Mouse (Mus musculus) kidney, postnatal 25 days (tissue): ENCODE data around the gene Crnkl1.
A peak's percentile ranks its signal among the peaks of the same experiment; 100 is the strongest.

Experiments used
- DNase-seq, 2 experiments: peaks; one replicate each; pipeline ENCODE4 v3.0.0; 2021; ENCODE audit warnings: mixed read lengths in 2 of 2

The Crnkl1 gene

GRCm38 (mm10) chr2:145873953-145874352 is 60.9 kb downstream of the Crnkl1 start:
- DNase-seq = no peak

- peak in 1 of 2 experiments; percentile 33 for DNase-seq
These were observed 62.7 kb downstream of the Crnkl1 start for GRCm38 (mm10) chr2:145872099-145872498.

- no peak for DNase-seq
These were observed 63.5 kb downstream of the Crnkl1 start for GRCm38 (mm10) chr2:145871308-145871707.
